Mouse (Mus musculus): ENCODE results near the gene Mx1. TPM values are rescaled to one million over a fixed set of nuclear protein-coding genes. Genes with fewer than 3 reads are reported as not detected.

Mx1 gene
- 2.1 and 3.1 TPM in 2 replicates for polyA plus RNA-seq (2012; rRNA removed)

GRCm38 (mm10) chr16:97462481-97463181, at the start of gene Mx1:
TSS of gene Mx1 (minus strand) at chr16:97462907.
- 19% methylated on average over 4 of the region's 4 CpGs for WGBS

GRCm38 (mm10) chr16:97512347-97512751, 49.6 kb upstream of the Mx1 start:
- no peak for DNase-seq (ENCODE audit: low read depth, low spot score)
- 89% methylated on average over 12 of the region's 12 CpGs for WGBS

More at GRCm38 (mm10) chr16:97462481-97463181, at the start of gene Mx1:
- DNase-seq (ENCODE audit: low read depth, low spot score): no peak

DNA sequence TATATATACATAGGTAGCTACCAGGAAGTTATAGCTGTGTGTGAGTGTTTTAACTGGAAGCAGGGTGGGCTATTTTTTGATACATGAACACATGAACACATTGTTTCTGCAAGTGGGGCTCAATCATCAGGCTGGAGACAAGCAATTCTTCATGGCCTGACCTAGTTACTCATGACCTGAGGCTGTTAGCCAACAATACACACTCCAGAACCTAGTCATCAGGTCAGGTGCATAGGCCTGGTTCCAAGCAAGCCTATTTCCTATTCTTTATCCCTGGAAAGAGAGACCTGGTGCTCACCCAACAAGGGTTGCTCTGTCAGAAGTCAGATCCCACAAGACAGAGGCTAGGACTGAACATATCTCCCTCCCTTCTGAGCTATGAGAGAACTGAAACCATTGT, 48.8 kb upstream of the Mx1 start:
- DNase-seq (ENCODE audit: low read depth, low spot score): no peak

- DNase-seq (ENCODE audit: low read depth, low spot score): no peak
- WGBS: 9% methylated on average over 5 of the region's 5 CpGs
These were observed 48.1 kb upstream of the Mx1 start for GRCm38 (mm10) chr16:97510849-97511248.

GRCm38 (mm10) chr16:97507783-97508182, 45.1 kb upstream of the Mx1 start:
- DNase-seq (ENCODE audit: low read depth, low spot score): no peak

GRCm38 (mm10) chr16:97504793-97505192, 42.1 kb upstream of the Mx1 start:
- 32% methylated on average over 3 of the region's 3 CpGs for WGBS
- peak; percentile 78 for DNase-seq (ENCODE audit: low read depth, low spot score)

- 49% methylated on average over 3 of the region's 3 CpGs for WGBS
- no peak for DNase-seq (ENCODE audit: low read depth, low spot score)
These were observed 41.1 kb upstream of the Mx1 start for GRCm38 (mm10) chr16:97503849-97504248.

- 83% methylated on average over 7 of the region's 7 CpGs for WGBS
- DNase-seq (ENCODE audit: low read depth, low spot score): no peak
These were observed 38.2 kb upstream of the Mx1 start for GRCm38 (mm10) chr16:97500901-97501300.

DNA sequence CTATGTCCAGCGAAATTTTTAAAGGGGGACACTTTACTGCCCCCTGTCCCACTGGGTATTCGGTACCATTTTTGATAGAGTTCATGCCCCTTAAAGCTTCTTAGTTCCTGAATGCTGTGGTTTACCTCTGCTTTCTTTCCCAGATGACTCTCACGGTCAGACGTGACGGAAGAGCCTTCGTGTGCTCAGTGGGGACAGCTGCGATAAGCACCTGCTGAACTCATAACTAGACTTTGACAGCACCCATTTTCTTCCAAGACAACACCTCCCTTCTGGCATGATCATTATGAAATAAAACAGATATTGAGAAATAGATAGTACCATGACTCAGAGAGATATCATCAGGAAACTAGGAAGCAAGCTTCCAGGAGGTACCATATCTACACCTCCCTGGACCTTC, 36.7 kb upstream of the Mx1 start:
- WGBS: 74% methylated on average over 7 of the region's 7 CpGs
- no peak for DNase-seq (ENCODE audit: low read depth, low spot score)

DNA sequence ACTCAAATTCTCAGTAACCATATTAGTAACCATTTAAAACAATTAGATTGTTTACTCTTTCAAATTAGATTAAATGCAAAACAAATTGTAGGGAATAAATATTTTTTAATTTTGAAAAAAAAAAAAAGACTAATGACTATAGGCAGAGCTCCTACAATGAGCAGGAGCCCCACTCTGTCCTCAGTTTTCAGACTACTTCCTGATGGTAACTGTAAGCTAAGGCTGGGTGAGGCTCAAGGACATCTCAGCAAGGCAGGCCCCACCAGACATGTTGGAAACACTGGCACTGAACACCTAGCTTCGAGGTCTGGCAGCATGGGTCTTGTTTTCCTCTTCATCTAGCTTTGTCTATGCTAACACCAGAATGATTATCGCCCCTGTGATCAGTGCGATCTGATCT, 35.4 kb upstream of the Mx1 start:
- WGBS: 76% methylated on average over 3 of the region's 3 CpGs
- DNase-seq (ENCODE audit: low read depth, low spot score): no peak

GRCm38 (mm10) chr16:97497682-97498081, 35.0 kb upstream of the Mx1 start:
- 21% methylated on average over 5 of the region's 5 CpGs for WGBS
- DNase-seq (ENCODE audit: low read depth, low spot score): peak; percentile 86

DNA sequence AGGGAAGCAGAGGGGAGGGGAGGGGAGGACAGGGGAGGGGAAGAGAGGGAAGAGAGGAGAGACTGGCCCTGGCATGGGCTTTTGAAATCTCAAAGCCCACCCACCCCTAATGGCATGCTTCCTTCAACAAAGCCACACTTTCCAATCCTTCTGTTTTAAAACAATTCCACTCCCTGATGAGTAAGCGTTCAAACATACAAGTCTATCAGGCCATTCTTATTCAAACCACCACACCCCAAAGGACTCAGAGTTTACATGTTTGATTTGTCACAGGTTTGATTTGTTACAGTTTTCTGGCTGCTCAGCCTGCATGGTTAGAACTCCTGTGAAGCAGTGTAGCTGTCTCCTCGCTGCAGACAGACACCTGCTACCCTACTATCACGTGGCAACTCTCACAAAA, 33.3 kb upstream of the Mx1 start:
- WGBS: 15% methylated on average over 3 of the region's 3 CpGs
- DNase-seq (ENCODE audit: low read depth, low spot score): no peak

GRCm38 (mm10) chr16:97492369-97492768, 29.7 kb upstream of the Mx1 start:
- WGBS: 58% methylated on average over 1 of the region's 1 CpGs
- DNase-seq (ENCODE audit: low read depth, low spot score): no peak

GRCm38 (mm10) chr16:97478655-97479054, 15.9 kb upstream of the Mx1 start:
- WGBS: 46% methylated on average over 2 of the region's 2 CpGs
- DNase-seq (ENCODE audit: low read depth, low spot score): no peak

DNA sequence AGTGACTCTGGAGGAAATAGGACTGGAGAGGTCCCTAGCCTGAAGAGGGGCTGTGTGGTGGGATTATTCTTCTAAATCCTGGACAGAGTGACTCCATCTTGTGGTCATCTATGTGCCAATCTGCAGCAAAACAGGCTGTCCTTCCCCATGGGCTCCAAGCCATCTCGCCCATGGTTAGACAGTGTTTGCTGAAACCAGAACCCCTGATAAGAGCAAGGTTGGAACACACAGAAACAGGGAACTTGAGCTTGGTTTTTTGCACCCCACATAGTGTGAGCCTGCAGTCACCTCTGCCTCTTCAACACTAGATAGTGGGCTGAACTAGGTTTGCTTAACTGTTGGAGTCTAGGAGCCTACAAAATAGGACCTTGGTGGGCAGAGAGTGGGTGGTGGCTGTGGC, 13.8 kb upstream of the Mx1 start:
- WGBS: 80% methylated on average over 1 of the region's 1 CpGs

DNA sequence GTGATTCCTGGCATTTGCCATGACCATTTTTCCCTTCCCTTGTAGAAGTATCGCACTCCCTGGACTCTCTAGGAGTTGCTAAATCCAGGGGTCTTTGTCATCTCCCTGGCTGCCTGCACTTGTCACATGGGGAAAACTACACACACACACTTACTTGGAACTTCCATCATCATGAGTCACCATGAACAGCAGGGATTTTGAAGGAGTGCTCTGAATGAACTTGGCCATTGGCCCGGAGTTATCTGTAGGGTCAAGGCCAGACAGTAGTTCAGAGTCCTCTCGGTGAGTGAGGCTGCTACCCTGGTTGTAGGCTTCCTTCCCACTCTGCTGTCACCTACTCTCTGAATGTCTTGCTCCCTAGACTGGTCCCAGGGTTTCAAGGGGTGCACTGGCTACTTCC, 12.9 kb upstream of the Mx1 start:
- no peak for DNase-seq (ENCODE audit: low read depth, low spot score)
- 50% methylated on average over 3 of the region's 3 CpGs for WGBS

More for the DNA sequence above, 13.8 kb upstream of the Mx1 start:
- no peak for DNase-seq (ENCODE audit: low read depth, low spot score)

DNA sequence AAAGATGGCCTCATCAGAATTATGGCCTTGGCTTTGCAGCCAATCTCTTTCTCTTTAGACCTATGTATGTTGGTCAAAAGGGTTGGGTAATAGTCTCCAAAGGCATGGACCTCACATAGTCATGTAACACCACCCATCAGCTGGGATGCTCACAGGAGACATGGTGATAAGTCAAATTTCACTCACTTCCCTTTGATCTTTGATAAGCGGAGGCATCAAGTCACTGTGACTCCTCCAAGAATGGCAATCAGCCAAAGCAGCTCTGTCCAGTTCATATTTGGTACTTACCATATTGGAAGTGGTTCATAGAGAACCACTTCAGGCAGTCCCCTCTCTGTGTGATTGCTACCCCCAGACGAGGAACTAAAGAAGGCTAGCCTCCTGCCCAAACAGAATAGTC, 12.0 kb upstream of the Mx1 start:
- DNase-seq (ENCODE audit: low read depth, low spot score): no peak
- 89% methylated on average over 2 of the region's 2 CpGs for WGBS

DNA sequence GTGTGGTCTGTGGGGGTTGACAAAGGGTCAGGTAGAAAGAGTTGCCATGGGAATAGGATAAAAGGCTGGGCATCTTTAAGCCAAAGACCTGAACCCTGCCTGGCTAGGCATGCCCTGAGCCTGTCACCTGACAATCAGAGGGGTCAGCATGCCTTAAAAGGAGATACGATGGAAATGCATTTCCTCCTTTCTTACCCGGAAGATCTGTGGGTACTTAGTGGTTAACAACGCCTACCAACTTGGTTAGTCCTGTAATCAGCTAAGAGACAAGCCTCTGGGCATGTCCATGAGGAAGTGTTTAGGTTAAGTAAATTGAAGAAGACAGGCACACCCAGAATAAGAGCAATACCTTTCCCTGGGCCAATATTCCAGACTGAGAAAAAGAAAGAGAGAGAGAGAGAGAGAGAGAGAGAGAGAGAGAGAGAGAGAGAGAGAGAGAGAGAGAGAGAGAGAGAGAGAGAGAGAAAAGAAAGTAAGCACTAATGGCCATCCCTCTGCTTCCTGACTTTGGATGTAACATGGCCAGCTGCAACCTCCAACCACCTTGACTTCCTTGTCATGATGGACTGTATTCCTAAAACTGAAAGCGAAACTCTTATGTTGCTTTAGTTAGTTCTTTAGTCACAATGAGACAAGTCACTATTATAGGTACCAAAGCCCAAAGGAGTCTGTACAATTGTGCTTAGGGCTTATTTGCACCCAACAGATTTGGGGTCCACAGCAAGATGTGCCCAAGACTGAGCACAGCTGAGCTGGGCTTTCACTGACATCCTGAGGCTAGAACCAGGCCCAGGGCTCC, 5.5 kb upstream of the Mx1 start:
- WGBS: 35% methylated on average over 4 of the region's 4 CpGs
- DNase-seq (ENCODE audit: low read depth, low spot score): peak; percentile 60

- DNase-seq (ENCODE audit: low read depth, low spot score): no peak
- WGBS: 25% methylated on average over 3 of the region's 3 CpGs
These were observed 4.8 kb upstream of the Mx1 start for GRCm38 (mm10) chr16:97467472-97467871.

DNA sequence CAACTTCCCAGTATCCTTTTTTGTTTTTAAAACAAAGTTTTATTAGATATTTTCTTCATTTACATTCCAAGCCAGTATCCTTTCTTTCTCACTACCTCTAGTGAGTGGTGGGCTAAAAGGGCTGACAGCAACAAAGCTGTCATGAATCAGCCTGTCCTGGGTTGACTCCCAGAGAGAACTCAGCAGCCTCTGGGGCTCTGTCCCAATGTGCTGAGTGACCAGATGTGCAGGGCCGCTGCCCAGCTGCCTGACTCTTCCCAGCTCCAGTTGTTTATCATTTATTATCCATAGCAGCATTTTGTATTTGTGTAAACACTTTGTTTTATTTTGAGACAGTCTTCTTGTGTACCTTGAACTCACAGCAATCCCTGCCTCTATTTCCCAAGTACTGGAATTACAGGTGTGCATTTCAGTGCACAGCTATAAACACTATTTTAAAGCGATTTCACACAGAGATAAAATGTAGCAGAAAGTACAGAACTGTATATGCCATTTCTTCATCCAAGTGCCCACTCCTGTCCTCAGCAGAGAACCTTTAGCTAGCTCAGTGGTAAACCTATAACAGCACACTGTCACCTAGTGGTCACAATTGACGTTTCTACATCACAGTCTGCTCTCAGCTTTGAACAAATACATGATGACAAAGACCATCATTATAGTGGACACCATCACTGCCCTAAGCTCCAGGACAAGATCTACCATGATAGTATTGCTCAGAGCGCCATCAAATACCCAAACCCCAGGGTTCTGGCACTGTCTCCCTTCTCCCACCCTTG, 3.7 kb upstream of the Mx1 start:
- 54% methylated on average over 4 of the region's 4 CpGs for WGBS
- DNase-seq (ENCODE audit: low read depth, low spot score): no peak
